Mouse (Mus musculus) bone marrow, adult 2 months (tissue): ENCODE data around the gene Agbl2.

Source experiments
- CTCF ChIP-seq: fragments of 200-500 bp; IDR thresholded peaks from 2 replicates; pipeline ENCODE4 v1.5.1; 2011; ENCODE audit warnings: low read length, control low read depth; ENCODE audit not compliant: control insufficient read depth, insufficient read depth
- POLR2A ChIP-seq: fragments of 200-500 bp; IDR thresholded peaks from 2 replicates; pipeline ENCODE4 v1.6.1; 2011; ENCODE audit warnings: low read depth, mild to moderate bottlenecking, control low read depth, low read length, borderline replicate concordance; ENCODE audit not compliant: control insufficient read depth

GRCm38 (mm10) chr2:90846171-90846570 lies 63.6 kb downstream of the Agbl2 start:
- TF ChIP-seq CTCF = no peak
- no peak for TF ChIP-seq POLR2A
